Mouse (Mus musculus) G1E (cell line): ENCODE data around the gene Lysmd3. TPM values are rescaled to one million over a fixed set of nuclear protein-coding genes. Genes with fewer than 3 reads are reported as not detected.
"Not testable (repeated sequence)": the region's sequence is repeated elsewhere in the genome, so short reads cannot be mapped to it uniquely, and the experiment has no call there.

Experiments used
- ATAC-seq: 2 replicates; pipeline ENCODE4 v1.8.0; 2016; ENCODE audit warnings: mild to moderate bottlenecking; ENCODE audit not compliant: insufficient number of reproducible peaks, poor library complexity, low FRiP score, severe bottlenecking; ENCODE audit errors: extremely low read depth
- DNase-seq: peaks from one replicate; pipeline ENCODE4 v3.0.0; 2012; ENCODE audit warnings: low spot score
- H3K27me3 ChIP-seq: 2 replicates; pipeline ENCODE4 v1.6.1; 2012; ENCODE audit warnings: mild to moderate bottlenecking, low read length, inconsistent platforms; ENCODE audit not compliant: insufficient read depth
- H3K36me3 ChIP-seq: replicated peaks from 2 replicates; pipeline ENCODE3; 2012; ENCODE audit warnings: mild to moderate bottlenecking, inconsistent platforms
- H3K4me1 ChIP-seq: 2 replicates; pipeline ENCODE4 v1.6.1; 2012; ENCODE audit warnings: low read depth, low read length, inconsistent platforms, mixed read lengths; ENCODE audit not compliant: insufficient read depth
- H3K4me3 ChIP-seq: 2 replicates; pipeline ENCODE4 v1.5.1; 2012; ENCODE audit warnings: low read depth, mild to moderate bottlenecking, inconsistent platforms, low read length, moderate library complexity, mixed read lengths
- H3K9me3 ChIP-seq: replicated peaks from 2 replicates; pipeline ENCODE4 v1.6.1; 2012; ENCODE audit warnings: inconsistent platforms
- CTCF ChIP-seq: IDR thresholded peaks from 2 replicates; pipeline ENCODE4 v1.5.1; 2012; ENCODE audit warnings: low read depth, low read length, inconsistent platforms, mixed read lengths
- GATA1 ChIP-seq: IDR thresholded peaks from 2 replicates; pipeline ENCODE4 v1.6.1; 2012; ENCODE audit warnings: borderline replicate concordance, low read length, inconsistent platforms, mixed read lengths
- GATA2 ChIP-seq: IDR thresholded peaks from 2 replicates; pipeline ENCODE4 v1.6.1; 2012; ENCODE audit warnings: low read depth, low read length, inconsistent platforms, borderline replicate concordance
- POLR2AphosphoS5 ChIP-seq: IDR thresholded peaks from 2 replicates; pipeline ENCODE4 v1.6.1; 2012; ENCODE audit warnings: low read depth, low read length, inconsistent platforms; ENCODE audit not compliant: insufficient replicate concordance
- TAL1 ChIP-seq: conservative IDR thresholded peaks from 2 replicates; pipeline ENCODE4 v1.6.1; 2012; ENCODE audit warnings: low read depth, low read length, inconsistent platforms, mixed read lengths
- polyA plus RNA-seq: library from polyadenylated mRNA; stranded (reverse); fragments of >175 nt; gene quantifications from 2 replicates; pipeline ENCODE4 v1.2.3, GENCODE M21; 2012
- total RNA-seq, 2 experiments: library from RNA; stranded (forward) in 1 of 2; stranded (reverse) in 1 of 2; fragments of 200-1000 nt in 1 of 2; fragments of >200 nt in 1 of 2; fragmentation: Nextera tagmentation in 1 of 2; gene quantifications; 2 replicates each; pipeline ENCODE4 v1.2.3; 2014 to 2017

Lysmd3 gene
- total RNA-seq (2014; fragmentation: Nextera tagmentation) (52.9 and 64.9 TPM in 2 replicates), total RNA-seq (2017) (30.1 and 55.0 TPM in 2 replicates), polyA plus RNA-seq (3.6 and 4.4 TPM in 2 replicates)

DNA sequence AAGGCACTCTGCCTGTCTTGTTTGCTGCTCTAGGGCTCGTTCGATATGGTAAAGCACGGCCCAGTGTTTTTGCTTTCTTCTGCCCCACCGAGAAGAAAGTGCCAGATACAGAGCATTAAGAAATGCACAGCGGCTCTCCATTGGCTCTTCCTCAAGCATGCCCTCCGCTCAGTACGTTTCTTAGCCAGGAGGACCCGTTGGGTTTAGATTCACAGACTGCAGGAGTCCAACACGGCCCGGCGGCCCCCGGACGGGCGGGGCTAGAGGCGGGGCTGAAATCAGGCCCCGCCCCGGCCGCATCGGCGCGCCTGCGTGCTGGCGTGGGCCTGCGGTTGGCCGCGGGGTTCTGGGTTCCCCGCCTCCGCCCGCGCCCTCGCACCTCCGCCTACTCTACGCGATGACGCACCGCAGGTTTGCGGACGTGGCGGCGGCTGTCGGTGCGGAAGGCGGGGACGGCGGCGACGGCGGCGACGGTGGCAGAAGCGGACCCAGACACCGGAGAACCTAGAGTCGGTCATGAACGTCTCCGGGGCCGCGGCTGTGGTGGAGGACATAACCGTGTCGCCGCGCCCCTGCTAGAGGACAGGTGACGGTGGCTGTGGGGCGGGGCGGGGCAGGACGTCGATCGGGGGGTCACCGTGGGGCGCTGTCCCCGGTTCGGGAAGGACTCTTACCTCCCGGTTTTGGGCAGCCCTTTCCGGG, at the start of gene Lysmd3:
Gene Lysmd3, plus strand, starts transcription at position 313 of the 702 bp plus-strand sequence.
- peak; percentile 81 for ATAC-seq
- peaks cover 4% of the 10 kb centered on the region; the same call in 1 of the 2 replicates for H3K9me3 ChIP-seq
- TF ChIP-seq GATA1 (no peak), GATA2 (no peak), TAL1 (no peak), POLR2AphosphoS5 (no peak), CTCF (no peak)

DNA sequence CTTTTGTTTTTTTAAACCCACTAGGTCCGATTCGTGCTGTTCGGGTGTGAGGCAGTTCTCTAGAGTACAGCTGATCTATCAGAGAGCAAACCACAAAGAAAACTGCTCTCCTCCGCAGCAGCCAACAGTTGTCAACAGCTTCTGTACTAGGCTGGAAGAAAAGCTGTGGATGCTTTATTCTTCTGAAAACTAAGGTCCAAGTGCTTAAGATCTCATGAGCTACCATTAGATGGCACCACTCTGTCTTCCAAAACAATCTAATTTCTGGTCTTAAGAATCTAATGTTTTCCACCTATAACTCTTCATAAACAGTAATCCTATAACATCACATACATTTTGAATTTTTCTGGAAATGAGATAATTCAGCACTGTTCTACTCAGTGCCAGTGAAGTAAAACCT, 47.1 kb upstream of the Lysmd3 start:
- ATAC-seq: no peak

More for the DNA sequence above, at the start of gene Lysmd3:
- Histone ChIP-seq H3K27me3 (no peaks in the 10 kb centered on the region), H3K4me3 (peak within 1 kb of the TSS; percentile 84), H3K4me1 (peaks cover 63% of the 10 kb centered on the region), H3K36me3 (peaks cover 10% of the 10 kb centered on the region)
- DNase-seq: peak; percentile 75

DNA sequence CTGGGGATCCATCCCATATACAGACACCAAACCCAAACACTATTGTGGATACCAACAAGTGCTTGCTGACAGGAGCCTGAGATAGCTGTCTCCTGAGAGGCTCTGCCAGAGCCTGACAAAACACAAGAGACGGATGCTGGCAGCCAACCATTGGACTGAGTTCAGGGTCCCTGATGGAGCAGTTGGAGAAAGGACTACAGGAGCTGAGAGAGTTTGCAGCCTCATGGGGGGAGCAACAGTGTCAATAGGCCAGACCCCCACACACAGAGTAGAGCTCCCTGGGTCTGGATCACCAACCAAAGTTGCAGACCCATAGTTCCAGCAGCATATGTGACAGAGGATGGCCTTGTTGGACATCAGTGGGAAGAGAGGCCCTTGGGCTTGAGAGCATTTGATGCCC, 29.6 kb upstream of the Lysmd3 start:
- H3K4me1 ChIP-seq: peaks cover 27% of the 10 kb centered on the region
- H3K9me3 ChIP-seq, DNase-seq, H3K4me3 ChIP-seq, H3K27me3 ChIP-seq, ATAC-seq, H3K36me3 ChIP-seq: not testable (repeated sequence)

More for the DNA sequence above, 47.1 kb upstream of the Lysmd3 start:
- no peak for TF ChIP-seq GATA1
- TF ChIP-seq TAL1: no peak
- TF ChIP-seq CTCF: no peak
- TF ChIP-seq GATA2: no peak
- TF ChIP-seq POLR2AphosphoS5: no peak
- no peak for DNase-seq
- 0 out of 2 replicates have a peak, but pooled peaks cover 2% of the 10 kb centered on the region for H3K4me1 ChIP-seq
- H3K4me3 ChIP-seq: no peak overlapping the region
- H3K36me3 ChIP-seq: no peaks in the 10 kb centered on the region
- H3K27me3 ChIP-seq: peaks cover 7% of the 10 kb centered on the region; the same call in 1 of the 2 replicates
- no peaks in the 10 kb centered on the region for H3K9me3 ChIP-seq

GRCm38 (mm10) chr13:81628631-81629190, 28.8 kb upstream of the Lysmd3 start:
- no peak for ATAC-seq
- Histone ChIP-seq H3K4me3 (no peak overlapping the region), H3K4me1 (peaks cover 30% of the 10 kb centered on the region), H3K9me3 (no peaks in the 10 kb centered on the region), H3K27me3 (peaks cover 8% of the 10 kb centered on the region), H3K36me3 (no peaks in the 10 kb centered on the region)
- no peak for TF ChIP-seq GATA1
- no peak for TF ChIP-seq GATA2
- DNase-seq: no peak

- no peak for TF ChIP-seq CTCF
- TF ChIP-seq GATA1: no peak
- TF ChIP-seq TAL1: no peak
- no peak for TF ChIP-seq GATA2
- no peak for TF ChIP-seq POLR2AphosphoS5
Measured at GRCm38 (mm10) chr13:81629395-81629794, 28.1 kb upstream of the Lysmd3 start.

DNA sequence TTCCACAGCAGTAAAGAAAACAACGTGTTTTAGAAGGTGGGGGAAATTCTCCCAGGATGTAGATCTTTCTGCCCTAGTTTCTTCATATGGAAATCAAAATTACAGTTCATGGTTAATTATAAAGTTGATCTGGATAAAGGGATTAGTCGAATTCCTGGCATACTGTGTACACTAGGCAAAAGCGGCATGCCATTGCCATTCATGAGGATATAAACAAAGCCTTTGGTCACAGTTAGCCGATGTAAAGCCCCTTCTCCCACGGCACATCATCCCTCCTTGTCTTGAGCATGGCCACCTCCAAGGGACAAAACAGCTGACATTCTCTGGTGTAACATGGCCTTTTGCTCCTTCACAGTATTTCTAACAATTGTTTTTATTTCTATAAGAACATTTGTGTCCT, 26.9 kb upstream of the Lysmd3 start:
- no peaks in the 10 kb centered on the region for H3K36me3 ChIP-seq
- DNase-seq: no peak
- peaks cover 15% of the 10 kb centered on the region for H3K27me3 ChIP-seq
- peaks cover 30% of the 10 kb centered on the region for H3K4me1 ChIP-seq
- ATAC-seq: no peak
- no peak overlapping the region for H3K4me3 ChIP-seq
- TF ChIP-seq TAL1 (no peak), POLR2AphosphoS5 (no peak), CTCF (no peak), GATA1 (no peak), GATA2 (no peak)
- no peaks in the 10 kb centered on the region for H3K9me3 ChIP-seq

More at GRCm38 (mm10) chr13:81629395-81629794, 28.1 kb upstream of the Lysmd3 start:
- Histone ChIP-seq H3K9me3 (no peaks in the 10 kb centered on the region), H3K36me3 (no peaks in the 10 kb centered on the region), H3K4me1 (peaks cover 30% of the 10 kb centered on the region), H3K4me3 (no peak overlapping the region), H3K27me3 (peaks cover 12% of the 10 kb centered on the region)
- ATAC-seq (peak; percentile 62), DNase-seq (no peak)
